Mouse (Mus musculus) thymus, postnatal 14 days (tissue): ENCODE measurements around the gene Tubb5.

Experiments
- DNase-seq: peaks from one replicate; pipeline ENCODE4 v3.0.0; 2021

Tubb5 gene

DNA sequence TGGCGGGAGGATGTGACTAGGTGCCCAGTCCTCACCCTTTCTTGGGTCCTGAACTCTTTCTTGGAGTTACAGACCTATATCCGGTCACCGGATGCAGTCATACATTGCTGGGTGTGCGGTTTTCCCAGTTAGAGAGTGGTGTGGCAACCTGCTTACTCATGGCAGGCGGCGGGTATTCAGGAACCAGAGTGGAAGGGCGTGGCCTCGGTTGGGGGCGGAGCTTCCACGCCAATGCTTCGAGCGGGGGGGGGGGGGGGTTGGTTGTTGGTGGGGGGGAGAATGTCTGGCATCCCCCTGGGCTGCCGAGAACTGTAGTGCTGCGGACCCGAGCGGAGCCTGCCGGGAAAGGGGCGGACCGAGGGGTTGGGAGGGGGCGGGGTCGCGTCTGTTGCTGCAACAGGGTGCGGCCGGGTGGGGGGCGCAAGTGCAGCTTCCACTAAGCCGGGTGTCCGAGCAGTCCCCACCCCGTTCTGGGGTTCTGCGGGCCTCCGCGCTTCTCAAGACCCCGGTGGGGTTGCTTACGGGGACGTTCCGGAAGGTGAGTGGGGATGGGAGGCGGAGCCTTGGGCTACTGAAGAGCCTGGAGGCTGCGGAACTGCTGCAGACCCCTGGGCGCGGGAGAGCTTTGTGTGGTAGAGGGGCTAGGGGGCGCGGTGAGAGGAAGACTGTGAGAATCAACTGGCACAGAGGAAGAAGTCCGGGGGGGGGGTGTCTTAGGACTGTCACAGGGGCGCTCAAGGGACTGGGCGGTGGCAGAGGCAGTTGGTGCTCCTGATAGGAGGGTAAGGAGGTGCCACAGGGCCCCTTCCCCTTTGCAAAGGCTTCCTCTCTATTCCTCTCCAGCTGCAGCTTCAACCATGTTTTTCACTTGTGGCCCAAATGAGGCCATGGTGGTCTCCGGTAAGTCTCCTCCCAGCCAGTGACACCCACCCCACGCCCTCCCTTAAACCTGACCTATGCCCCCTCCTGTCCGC lies 14.9 kb downstream of the Tubb5 start, which contains the start of gene Flot1:
Gene Flot1, plus strand, starts transcription at position 267 of the 974 bp plus-strand sequence.
- DNase-seq = peak; percentile 86

DNA sequence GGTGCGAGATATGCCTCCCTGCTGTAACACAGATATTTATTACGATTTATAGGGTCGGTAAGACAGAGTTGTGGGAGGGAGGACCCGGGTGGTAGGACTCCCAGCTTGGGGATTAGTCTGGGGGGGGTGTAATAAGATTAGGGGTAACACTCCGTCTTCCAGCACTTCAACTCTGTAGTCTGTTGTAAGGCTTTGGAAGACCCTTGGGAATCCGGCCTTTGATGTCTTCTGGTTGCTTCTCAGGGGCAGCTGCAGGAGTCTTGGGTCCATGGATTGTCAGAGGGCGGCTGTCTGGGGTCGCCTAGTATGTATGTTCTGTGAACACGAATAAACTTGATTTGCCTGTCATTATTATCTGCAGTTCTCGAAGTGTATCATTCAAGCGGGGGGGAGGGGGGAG lies 15.5 kb downstream of the Tubb5 start:
- no peak for DNase-seq

DNA sequence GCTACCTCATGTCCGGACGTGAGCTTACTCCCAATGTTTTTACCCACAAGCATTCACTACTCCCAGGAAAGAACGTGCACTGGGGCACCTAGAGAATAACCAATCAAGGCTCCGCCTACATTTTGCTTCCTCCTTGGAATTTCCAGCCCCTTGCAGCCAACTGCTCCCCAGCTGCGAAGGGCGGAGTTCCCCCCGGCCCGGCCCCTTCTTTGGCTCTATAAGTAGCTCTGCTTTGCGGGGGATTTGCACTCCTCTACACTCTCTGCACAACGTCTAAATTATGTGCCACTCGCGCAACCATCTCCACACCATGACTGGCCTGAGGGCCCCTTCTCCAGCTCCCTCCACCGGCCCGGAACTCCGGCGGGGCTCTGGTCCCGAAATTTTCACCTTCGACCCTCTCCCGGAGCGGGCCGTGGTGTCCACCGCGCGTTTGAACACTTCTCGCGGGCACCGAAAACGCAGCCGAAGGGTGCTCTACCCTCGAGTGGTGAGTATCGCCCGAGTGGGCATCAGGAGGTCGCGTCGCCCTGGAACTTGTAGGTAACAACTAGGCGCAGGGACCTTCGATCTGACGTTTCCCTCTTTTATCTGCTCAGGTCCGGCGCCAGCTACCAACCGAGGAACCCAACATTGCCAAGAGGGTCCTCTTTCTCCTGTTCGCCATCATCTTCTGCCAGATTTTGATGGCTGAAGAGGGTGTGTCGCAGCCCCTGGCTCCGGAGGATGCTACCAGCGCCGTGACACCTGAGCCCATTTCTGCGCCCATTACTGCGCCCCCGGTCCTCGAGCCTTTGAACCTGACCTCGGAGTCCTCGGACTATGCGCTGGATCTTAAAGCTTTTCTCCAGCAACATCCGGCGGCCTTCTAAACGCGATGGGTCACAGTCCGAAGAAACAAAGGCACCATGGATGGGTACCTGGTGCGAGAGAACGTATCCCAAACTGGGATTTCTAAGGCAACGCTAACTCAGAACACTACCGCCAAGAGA lies 16.4 kb downstream of the Tubb5 start, which contains the start of gene Ier3:
Gene Ier3, plus strand, starts transcription at position 246 of the 992 bp plus-strand sequence.
- DNase-seq = peak; percentile 52

DNA sequence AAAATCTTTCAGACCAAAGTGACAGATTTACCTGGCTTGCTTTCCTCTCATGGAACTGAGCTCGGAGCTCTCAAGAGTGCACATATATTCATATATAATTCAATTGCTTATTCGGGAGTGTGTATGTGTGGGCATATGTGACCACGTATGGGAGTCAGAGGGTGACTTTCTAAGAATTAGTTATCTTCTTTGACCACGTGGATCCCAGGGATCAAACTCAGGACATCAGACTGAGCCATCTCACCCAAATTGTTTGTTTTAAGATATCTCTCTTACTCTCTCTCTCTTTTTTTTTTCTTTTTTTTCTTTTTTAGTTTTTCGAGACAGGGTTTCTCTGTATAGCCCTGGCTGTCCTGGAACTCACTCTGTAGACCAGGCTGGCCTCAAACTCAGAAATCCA lies 18.0 kb downstream of the Tubb5 start:
- DNase-seq = no peak

DNA sequence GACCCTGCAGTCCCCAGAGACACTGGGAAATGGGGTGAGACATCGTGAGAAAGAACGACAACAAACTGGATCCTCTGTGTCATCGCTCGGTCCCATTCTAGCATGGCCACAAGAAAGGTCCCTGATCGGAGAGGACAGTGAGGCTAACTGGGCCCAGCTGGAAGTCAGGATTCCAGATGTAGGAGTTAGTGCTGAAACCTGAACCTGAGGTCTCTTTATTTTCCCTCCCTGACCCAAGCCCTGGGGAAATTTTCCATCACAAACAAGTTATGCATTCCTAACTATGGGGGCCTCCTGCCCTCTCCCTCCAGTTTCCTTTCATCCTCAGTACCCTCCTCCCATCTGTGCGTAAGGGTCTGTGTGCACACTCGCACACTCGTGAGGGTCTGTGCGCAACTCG lies 20.9 kb downstream of the Tubb5 start:
- DNase-seq = no peak

DNA sequence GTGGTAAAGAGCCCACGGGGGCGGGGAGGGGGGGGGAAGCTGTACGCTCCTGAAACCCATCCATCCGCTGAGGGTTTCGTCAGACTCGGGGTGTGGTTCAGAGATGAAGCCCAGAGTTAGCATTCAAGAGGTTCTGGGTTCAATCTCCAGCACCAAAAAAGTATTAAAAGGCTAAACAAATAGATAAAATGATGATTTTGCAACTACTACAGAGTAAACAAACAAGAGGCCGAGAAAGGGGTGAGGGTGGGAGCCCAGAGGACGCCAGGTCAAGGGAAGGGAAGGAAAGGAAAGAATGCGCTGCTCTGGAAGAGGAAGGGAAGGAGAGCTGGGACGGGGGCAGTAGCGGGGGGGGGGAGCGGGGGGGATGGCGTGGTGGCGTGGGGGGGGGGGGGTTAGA lies 21.4 kb downstream of the Tubb5 start:
- no peak for DNase-seq

DNA sequence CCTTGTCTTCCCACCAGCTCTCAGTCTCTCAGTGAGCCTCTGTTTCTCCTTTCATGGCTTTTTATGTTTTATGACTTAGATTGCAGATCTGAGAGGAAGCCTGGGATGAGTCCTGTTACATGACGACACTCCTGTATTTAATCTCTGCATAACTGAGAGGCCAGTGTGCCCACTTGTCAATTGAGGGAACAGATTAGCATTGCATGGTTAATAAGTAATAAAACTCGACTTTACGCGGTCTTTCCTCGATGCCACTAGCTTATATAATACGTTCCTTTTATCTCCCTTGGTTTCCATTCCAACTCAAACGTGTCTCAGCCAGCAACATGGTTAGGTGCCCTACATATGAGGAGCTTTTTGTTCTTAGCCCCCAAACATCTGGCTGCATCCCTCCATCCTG lies 22.3 kb downstream of the Tubb5 start:
- no peak for DNase-seq

DNA sequence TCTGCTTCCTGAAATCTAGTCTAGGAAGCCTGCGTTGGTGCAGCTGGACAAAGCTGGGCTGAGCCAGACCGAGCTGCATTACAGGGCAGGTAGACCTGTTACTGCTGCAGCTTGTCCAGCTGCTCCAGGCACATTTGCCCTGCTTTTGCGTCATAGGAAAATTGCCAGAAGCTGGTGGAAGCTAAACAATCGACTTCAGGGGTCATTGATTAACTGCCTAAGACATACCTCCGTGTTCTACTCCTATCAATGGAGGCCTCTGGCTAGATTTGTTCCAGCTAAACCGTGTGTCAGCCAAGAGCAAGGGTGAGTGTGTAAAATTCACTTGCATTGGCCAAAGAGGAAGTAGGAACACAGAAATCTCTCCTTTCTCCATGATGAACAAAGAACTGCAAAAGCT lies 23.4 kb downstream of the Tubb5 start:
- DNase-seq = no peak

DNA sequence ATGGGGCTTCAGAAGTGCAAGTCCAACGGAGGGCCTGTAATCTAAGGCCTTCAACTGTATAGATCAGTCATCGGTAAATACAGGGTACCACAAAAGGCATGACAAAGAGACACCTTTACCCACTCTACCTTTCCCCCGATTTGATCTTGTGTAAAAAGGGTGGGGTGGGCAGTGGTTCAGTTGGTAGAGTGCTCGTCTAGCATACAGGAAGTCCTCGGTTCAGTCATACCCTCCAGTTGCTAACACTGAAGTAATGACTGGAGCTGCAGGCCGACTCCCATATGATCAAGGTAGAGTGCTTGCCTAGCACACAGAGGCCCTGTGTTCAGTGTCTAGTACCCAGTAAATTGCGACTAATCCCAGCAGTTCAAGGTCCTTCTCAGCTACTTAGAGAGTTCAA lies 24.5 kb downstream of the Tubb5 start:
- peak; percentile 31 for DNase-seq

DNA sequence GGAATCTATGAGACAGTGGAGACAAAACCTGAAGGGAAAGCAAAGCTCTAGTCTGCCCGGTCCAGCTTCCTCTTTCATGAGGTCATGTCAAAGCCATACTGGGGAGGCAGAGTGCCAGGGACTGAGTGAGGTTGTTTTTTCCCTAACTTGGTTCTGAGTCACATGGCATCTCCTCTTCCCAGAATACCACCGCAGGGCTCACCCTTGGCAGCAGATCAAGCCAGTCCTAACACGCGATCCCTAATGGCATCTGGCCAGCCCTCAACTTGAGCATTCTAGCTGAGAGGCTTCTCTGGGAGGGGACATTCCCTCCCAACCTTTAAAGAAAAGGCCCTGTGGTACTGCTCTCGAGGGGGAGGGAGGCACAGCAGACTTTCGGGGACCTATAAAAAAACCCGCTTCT lies 24.9 kb downstream of the Tubb5 start:
- DNase-seq = no peak

DNA sequence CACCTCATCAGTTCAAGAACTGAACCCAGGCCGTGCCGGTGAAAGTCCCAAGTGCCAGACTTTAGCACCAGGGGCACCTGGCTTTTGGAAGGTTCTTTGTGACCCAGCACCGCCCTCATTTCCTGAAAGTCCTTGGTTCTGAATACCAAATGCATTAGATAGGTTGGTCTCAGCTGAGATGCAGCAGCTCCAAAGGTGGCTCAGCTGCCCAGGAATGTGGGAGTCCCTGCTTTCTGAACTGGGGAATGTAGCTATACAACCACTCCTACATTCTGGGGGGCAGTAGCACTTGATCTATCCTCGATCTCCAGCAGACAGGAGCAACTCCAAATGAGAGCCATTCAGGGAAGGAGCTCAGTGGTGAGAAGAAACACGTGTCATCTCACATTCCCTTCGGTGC lies 25.4 kb downstream of the Tubb5 start:
- no peak for DNase-seq

DNA sequence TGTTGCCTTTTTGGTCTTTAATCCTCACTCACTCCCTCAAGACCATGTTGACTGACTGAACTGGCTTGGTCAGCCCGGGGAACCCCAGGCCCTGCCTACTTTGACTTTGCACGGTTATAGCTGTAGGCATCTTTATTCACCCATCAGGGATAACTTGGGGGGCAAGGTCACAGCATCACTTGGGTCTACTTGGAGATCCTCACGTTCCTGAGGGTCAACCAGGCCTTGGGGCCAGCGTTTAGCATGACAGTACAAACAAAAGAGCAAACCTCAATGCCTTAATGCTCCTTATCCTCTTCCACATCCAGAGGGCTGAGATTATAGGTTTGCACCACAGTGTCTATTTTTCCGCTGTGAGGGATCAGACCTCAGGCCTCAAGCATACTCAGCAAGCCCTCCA lies 25.8 kb downstream of the Tubb5 start:
- no peak for DNase-seq

DNA sequence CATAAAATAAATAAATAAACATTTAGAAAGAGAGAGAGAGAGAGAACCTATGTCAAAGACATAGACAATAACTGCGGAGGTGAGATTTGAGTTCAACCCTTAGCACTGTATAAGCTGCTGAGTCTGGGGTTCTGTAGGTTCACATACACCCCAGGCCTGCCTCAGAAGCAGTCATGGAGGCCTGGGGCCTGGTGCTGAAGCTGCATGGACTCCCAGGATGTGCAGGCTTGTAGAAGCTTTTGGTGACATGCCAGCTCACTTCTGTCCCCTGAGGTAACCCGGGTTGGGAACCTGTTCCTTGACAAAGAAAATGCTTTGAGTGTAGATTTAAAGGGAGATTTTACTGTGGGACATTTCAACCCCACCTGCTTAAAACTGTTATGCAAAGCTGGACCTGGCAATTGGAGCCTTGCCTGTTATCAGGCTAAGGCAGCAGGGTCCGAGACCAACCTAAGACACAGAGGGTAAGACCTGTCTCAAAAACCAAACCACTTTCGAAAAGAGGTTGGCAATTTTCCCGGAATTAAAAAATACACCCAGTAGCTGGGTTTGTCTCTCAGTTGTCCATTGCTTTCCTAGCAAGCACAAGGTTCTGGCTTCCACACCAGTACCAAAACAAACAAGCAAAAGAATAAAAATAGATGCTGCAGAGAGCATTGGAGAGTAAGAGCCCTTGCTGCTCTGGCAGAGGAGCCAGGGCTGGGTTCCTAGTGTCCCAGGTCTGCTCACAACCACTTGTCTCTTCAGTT lies 27.0 kb downstream of the Tubb5 start:
- no peak for DNase-seq

DNA sequence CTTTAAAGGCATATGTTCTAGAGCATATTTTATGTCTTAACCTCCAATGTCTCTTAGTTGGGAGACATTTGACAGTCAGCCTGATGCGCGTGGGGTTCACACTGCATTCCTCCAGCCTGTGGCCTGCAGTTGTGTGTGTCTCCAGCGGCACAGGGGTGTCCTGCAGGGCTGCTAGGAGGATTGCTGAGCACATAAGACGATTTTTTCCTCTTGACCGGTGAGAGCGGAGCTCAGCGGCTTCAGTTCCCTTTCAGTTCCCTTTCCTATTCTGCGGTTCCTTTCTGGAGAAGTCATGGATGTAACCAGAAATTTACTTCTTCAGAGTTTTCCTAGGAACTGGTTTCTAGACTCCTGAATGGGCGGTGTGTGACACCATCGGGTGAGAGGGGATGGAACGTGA lies 28.7 kb downstream of the Tubb5 start:
- no peak for DNase-seq

DNA sequence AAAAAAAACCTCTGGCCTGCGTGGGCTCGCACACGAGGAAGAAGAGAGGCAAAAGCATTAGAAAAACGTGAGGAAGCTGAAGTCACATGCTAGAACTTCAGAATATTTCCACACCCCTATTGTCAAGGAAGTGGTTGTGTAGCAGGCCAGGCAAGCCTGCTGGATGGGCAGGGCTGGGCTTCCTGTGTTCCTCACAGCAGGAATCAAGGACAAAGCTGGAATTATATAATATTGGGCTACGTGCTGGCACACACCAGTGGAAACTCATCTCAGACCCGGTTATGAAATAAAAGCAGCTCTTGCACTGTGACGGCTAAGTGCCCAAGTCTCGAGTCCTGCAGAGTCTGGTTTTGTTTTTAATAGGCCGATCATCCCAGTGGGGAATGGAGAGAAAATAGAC lies 30.0 kb downstream of the Tubb5 start:
- DNase-seq = no peak

DNA sequence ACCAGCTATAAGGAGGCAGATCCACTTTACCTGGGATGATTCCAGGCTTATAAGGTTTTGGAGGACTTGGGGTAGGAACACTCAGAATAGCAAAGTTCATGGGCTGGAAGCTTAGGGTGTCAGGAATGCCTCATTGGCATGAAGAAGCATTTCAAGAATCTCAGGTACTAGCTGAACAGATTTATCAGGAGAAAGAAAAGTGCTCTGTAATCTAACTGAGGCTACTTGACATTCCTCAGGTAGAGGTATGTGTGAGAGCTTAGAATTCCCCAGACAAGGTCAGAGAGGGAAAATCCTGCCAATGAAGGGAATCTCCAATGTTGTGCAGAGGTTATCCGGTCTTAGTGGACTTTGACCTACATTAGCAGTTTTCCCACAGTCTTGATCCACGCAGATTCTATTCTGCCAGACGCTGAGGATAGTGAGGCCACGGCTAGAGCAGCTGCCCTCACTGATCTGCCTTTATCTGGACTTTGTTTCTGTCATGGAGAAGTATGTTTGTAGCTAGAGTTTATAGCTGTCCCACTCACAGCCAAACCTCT lies 34.2 kb downstream of the Tubb5 start:
- DNase-seq = no peak

DNA sequence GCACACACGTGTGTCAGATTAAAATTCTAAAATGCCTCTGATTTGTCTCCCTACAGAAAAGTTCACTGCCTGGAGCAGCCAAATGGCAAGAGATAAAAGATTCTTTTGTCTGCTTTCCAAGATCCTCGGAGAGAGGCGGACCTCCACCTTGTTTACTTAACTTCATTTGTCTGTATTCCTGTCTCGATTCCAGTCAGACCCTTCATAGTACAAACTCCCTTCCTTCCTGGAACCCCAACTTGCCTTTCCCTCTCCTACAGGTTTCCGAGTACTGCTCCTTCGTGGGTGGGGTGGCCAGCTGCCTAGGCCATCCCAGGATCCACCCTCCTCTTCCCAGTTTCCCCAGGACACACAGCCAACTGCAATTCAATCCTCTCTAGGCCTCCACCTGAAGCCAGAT lies 35.1 kb downstream of the Tubb5 start:
- no peak for DNase-seq

DNA sequence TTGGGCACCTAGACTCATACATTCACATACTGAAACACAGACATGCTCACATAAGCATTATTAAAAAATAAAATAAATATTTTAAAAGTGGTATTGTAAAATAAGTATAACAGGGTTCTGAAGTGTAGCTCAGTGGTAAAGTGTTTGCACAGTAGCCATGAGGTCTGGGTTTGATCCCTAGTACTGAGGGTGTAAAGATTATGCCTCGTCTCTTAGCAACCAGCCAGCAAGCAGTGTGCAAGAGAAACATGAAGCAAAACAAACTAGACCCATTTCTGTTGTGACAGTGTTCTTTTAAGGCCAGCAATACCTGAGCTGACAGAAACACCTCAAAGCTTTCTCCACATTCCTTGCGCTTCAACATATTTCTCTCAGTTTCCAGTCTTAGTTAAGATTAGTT lies 37.2 kb downstream of the Tubb5 start:
- DNase-seq = no peak

DNA sequence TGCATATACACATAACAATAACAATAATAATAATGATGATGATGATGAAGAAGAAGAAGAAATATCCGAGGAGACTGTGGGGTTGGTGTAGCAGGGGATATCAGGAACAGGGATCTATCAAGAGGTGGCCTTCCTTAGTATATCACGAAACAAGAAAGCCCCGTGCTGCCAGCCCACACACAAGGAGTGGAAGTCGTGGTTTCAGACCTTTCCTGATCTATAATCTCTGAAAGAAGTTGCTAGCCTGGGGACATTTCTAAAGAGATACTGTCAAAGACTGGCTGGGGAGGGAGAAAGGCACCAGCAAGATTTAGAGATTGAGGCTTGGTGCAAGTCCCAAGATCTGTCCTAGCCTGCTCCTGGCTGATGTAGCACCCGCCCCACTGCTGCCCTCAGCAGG lies 41.3 kb downstream of the Tubb5 start:
- no peak for DNase-seq

DNA sequence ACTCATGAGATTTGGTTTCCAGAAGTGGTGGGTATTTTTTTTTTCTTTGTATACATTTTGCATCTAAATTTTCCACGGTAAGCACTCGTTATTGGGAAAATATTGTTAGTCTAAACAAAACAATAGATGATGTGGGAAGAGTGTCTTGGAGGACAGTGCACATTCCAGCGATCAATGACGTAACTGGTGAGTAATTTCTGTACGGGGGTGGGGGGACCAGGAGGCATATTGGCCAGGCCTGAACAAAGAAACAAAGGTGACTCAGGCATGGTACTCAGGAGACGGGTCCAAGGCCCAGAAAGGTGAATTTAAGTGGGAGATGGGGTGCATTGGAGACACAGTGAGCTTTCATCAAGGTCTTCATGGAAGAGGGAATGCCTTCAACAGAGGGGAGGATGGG lies 42.5 kb downstream of the Tubb5 start:
- no peak for DNase-seq

DNA sequence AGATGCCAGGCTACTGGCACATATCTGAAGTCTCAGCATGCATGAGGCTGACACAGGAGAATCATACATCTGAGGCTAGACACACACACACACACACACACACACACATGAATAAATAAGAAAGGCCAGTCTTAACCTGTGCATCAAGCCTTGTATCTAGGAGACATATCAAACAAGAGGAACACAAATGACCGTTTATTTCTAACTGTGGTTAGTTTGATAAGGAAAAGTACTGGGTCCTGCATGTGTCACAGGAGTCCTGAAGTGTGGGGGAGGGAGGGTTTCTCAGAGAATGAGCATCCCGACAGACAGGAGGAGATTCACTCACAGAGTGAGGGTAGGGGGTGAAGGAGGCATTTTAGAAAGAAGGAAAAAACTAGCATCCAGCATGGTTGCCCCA lies 43.0 kb downstream of the Tubb5 start:
- no peak for DNase-seq

DNA sequence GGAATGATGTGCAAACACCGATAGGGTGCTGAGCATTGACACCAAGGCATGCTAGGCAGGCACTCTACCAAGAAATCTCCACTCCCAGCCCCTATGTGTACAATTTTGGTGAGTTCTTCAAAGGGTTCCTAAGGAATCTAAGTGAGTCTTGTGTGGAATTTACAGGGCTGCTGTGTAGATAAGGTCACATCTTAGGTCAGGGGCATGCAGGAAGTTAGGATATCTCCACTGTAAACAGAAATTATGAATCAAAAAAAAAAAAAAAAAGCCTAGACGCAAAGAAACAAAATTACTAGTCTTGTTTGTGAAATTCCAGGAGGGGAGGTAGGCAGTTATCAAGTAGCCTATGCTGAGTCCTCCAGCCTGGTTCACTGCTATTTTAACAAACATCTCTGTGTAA lies 45.3 kb downstream of the Tubb5 start:
- no peak for DNase-seq

DNA sequence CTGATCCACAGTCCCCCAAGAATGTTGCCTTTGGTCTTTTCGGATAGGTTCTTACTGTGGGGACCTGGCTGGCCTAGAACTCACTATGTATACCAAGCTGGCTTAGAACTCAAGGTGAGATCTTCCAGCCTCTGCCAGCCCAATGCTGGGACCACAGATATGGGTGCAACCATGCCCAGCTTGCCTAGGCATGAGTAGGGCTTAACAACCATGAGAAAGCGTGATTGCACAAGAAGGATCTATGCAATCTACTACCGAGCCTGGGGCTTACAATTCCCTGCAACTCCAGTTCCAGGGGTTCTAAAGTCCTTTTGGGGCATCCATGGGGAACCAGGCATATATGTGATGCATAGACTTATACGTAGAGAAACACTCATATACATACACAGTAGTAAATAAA lies 47.2 kb downstream of the Tubb5 start:
- DNase-seq = no peak
